Mouse (Mus musculus) embryonic facial prominence, embryonic 11.5 days (tissue): ENCODE measurements around the gene Bcl7a. TPM values are rescaled to one million over a fixed set of nuclear protein-coding genes. Genes with fewer than 3 reads are reported as not detected.

Experiments
- ATAC-seq: fragments of 200-750 bp; cut with Nextera tagmentation; replicated peaks from 2 replicates; pipeline ENCODE4 v1.8.0; 2017; ENCODE audit warnings: low read depth; ENCODE audit not compliant: insufficient number of reproducible peaks, low FRiP score, low TSS enrichment
- DNase-seq: peaks from one replicate; pipeline ENCODE4 v3.0.0-alpha.2; 2015; ENCODE audit warnings: low spot score
- H3K27ac ChIP-seq: fragments of 300-500 bp; sonication (generic); replicated peaks from 2 replicates; pipeline ENCODE4 v1.5.1; 2014; ENCODE audit warnings: mild to moderate bottlenecking, low read depth, low read length, control low read depth
- H3K27me3 ChIP-seq: fragments of 300-500 bp; sonication (generic); 2 replicates; pipeline ENCODE4 v1.6.1; 2014; ENCODE audit warnings: mild to moderate bottlenecking, low read length, moderate library complexity, mixed read lengths; ENCODE audit not compliant: control insufficient read depth, insufficient read depth
- H3K36me3 ChIP-seq: fragments of 300-500 bp; sonication (generic); replicated peaks from 2 replicates; pipeline ENCODE4 v1.6.1; 2014; ENCODE audit warnings: low read depth, mild to moderate bottlenecking, low read length, moderate library complexity, mixed read lengths; ENCODE audit not compliant: control insufficient read depth, insufficient read depth
- H3K4me1 ChIP-seq: fragments of 300-500 bp; sonication (generic); 2 replicates; pipeline ENCODE4 v1.6.1; 2014; ENCODE audit warnings: low read length, mixed read lengths; ENCODE audit not compliant: control insufficient read depth, insufficient read depth
- H3K4me2 ChIP-seq: fragments of 300-500 bp; sonication (generic); 2 replicates; pipeline ENCODE4 v1.6.1; 2014; ENCODE audit warnings: low read depth, mild to moderate bottlenecking, control low read depth, low read length, moderate library complexity
- H3K4me3 ChIP-seq: fragments of 300-500 bp; sonication (generic); 2 replicates; pipeline ENCODE4 v1.5.1; 2014; ENCODE audit warnings: low read depth, low read length, control low read depth
- H3K9ac ChIP-seq: fragments of 300-500 bp; sonication (generic); replicated peaks from 2 replicates; pipeline ENCODE4 v1.6.1; 2014; ENCODE audit warnings: mild to moderate bottlenecking, control low read depth, low read length
- H3K9me3 ChIP-seq: fragments of 300-500 bp; sonication (generic); replicated peaks from 2 replicates; pipeline ENCODE4 v1.6.1; 2016; ENCODE audit warnings: mild to moderate bottlenecking, low read length, inconsistent platforms, mixed read lengths; ENCODE audit not compliant: control insufficient read depth
- WGBS: fragments of 180-500 bp; shearing (Covaris S2); extraction: QIAGEN DNeasy Blood & Tissue Kit; methylation state at CpG from one replicate; pipeline ENCODE4 v1.1.7; 2014; 5-methylcytosine and 5-hydroxymethylcytosine counted together
- polyA plus RNA-seq: library from polyadenylated mRNA; unstranded; fragments of >200 nt; fragmentation: Nextera tagmentation; extraction: Ambion mirVana; gene quantifications from 2 replicates; pipeline ENCODE4 v1.2.1, GENCODE M21; 2014

The Bcl7a gene
- polyA plus RNA-seq, 1 experiment from 2014 or later: 39.5 TPM

GRCm38 (mm10) chr5:123398856-123399498 is 55.3 kb downstream of the Bcl7a start:
- ATAC-seq (no peak), DNase-seq (no peak)
- Histone ChIP-seq H3K9ac (no peak overlapping the region), H3K36me3 (no peaks in the 10 kb centered on the region), H3K27me3 (no peaks in the 10 kb centered on the region), H3K9me3 (no peaks in the 10 kb centered on the region), H3K27ac (no peak overlapping the region), H3K4me1 (no peaks in the 10 kb centered on the region; the same call in 1 of the 2 replicates), H3K4me3 (no peak overlapping the region), H3K4me2 (no peak overlapping the region)
- 94% methylated on average over 4 of the region's 4 CpGs for WGBS

GRCm38 (mm10) chr5:123404480-123404879 is 60.8 kb downstream of the Bcl7a start:
- Histone ChIP-seq H3K36me3 (no peaks in the 10 kb centered on the region), H3K4me1 (no peaks in the 10 kb centered on the region), H3K27ac (no peak overlapping the region), H3K4me2 (no peak overlapping the region), H3K27me3 (no peaks in the 10 kb centered on the region), H3K9ac (no peak overlapping the region), H3K4me3 (no peak overlapping the region), H3K9me3 (no peaks in the 10 kb centered on the region)
- ATAC-seq (no peak), DNase-seq (no peak)
- 93% methylated on average over 3 of the region's 3 CpGs for WGBS

GRCm38 (mm10) chr5:123406952-123407351 is 63.3 kb downstream of the Bcl7a start:
- no peak for ATAC-seq

GRCm38 (mm10) chr5:123408176-123408575 is 64.5 kb downstream of the Bcl7a start:
- ATAC-seq (no peak), DNase-seq (no peak)
- Histone ChIP-seq H3K4me1 (no peaks in the 10 kb centered on the region), H3K4me3 (no peak overlapping the region), H3K9ac (no peak overlapping the region), H3K9me3 (no peaks in the 10 kb centered on the region), H3K27ac (no peak overlapping the region), H3K4me2 (no peak overlapping the region), H3K27me3 (no peaks in the 10 kb centered on the region), H3K36me3 (no peaks in the 10 kb centered on the region)
- 61% methylated on average over 3 of the region's 3 CpGs for WGBS

More at GRCm38 (mm10) chr5:123406952-123407351, 63.3 kb downstream of the Bcl7a start:
- H3K27ac ChIP-seq: no peak overlapping the region
- 60% methylated on average over 2 of the region's 2 CpGs for WGBS
- no peak overlapping the region for H3K4me2 ChIP-seq
- H3K27me3 ChIP-seq: no peaks in the 10 kb centered on the region
- H3K36me3 ChIP-seq: no peaks in the 10 kb centered on the region
- H3K9me3 ChIP-seq: no peaks in the 10 kb centered on the region
- no peak for DNase-seq
- no peak overlapping the region for H3K9ac ChIP-seq
- no peaks in the 10 kb centered on the region for H3K4me1 ChIP-seq
- H3K4me3 ChIP-seq: no peak overlapping the region

- Histone ChIP-seq H3K4me1 (no peaks in the 10 kb centered on the region; the same call in 1 of the 2 replicates), H3K27me3 (no peaks in the 10 kb centered on the region), H3K9me3 (no peaks in the 10 kb centered on the region), H3K27ac (no peak overlapping the region), H3K36me3 (no peaks in the 10 kb centered on the region), H3K4me2 (no peak overlapping the region), H3K9ac (no peak overlapping the region), H3K4me3 (no peak overlapping the region)
- WGBS: 84% methylated on average over 4 of the region's 4 CpGs
- DNase-seq: no peak
- ATAC-seq: no peak
These were observed 68.6 kb downstream of the Bcl7a start for GRCm38 (mm10) chr5:123412193-123412592.

- Histone ChIP-seq H3K4me2 (no peak overlapping the region), H3K9ac (no peak overlapping the region), H3K4me3 (no peak overlapping the region), H3K9me3 (no peaks in the 10 kb centered on the region), H3K27ac (no peak overlapping the region), H3K36me3 (no peaks in the 10 kb centered on the region), H3K27me3 (no peaks in the 10 kb centered on the region), H3K4me1 (no peaks in the 10 kb centered on the region; the same call in 1 of the 2 replicates)
- DNase-seq: no peak
- no peak for ATAC-seq
- 93% methylated on average over 2 of the region's 2 CpGs for WGBS
These were observed 70.3 kb downstream of the Bcl7a start for GRCm38 (mm10) chr5:123413866-123414363.

- Histone ChIP-seq H3K9ac (no peak overlapping the region), H3K27ac (no peak overlapping the region), H3K4me3 (no peak overlapping the region), H3K36me3 (no peaks in the 10 kb centered on the region), H3K4me1 (no peaks in the 10 kb centered on the region; the same call in 1 of the 2 replicates), H3K27me3 (no peaks in the 10 kb centered on the region), H3K4me2 (no peak overlapping the region), H3K9me3 (no peaks in the 10 kb centered on the region)
- ATAC-seq (no peak), DNase-seq (no peak)
- 91% methylated on average over 3 of the region's 3 CpGs for WGBS
These were observed 72.5 kb downstream of the Bcl7a start for GRCm38 (mm10) chr5:123416149-123416548.
